Mouse (Mus musculus) liver, embryonic 14.5 days (tissue): ENCODE data around the gene Muc2.

Experiments used
- CTCF ChIP-seq: IDR thresholded peaks from 2 replicates; pipeline ENCODE4 v1.5.1; 2016; ENCODE audit warnings: antibody characterized with exemption, low read depth, control low read depth
- EP300 ChIP-seq: IDR thresholded peaks from 2 replicates; pipeline ENCODE4 v1.6.1; 2016; ENCODE audit warnings: antibody characterized with exemption, low read depth

- TF ChIP-seq EP300, result no peak
- no peak for TF ChIP-seq CTCF
Observed at GRCm38 (mm10) chr7:141690040-141690439, at the start of gene Muc2.
